Mouse (Mus musculus) midbrain, embryonic 15.5 days (tissue): ENCODE results near the gene Gga1. TPM values are rescaled to one million over a fixed set of nuclear protein-coding genes. Genes with fewer than 3 reads are reported as not detected.
"Not testable (repeated sequence)": the region's sequence is repeated elsewhere in the genome, so short reads cannot be mapped to it uniquely, and the experiment has no call there.

Experiments used
- ATAC-seq: fragments of 200-750 bp; cut with Nextera tagmentation; replicated peaks from 2 replicates; pipeline ENCODE4 v1.8.0; 2017; ENCODE audit warnings: moderate TSS enrichment
- H3K27ac ChIP-seq: fragments of 300-500 bp; sonication (generic); 2 replicates; pipeline ENCODE4 v1.5.1; 2015; ENCODE audit warnings: mild to moderate bottlenecking, inconsistent platforms
- H3K27me3 ChIP-seq: fragments of 300-500 bp; sonication (generic); replicated peaks from 2 replicates; pipeline ENCODE4 v1.6.1; 2015; ENCODE audit warnings: inconsistent platforms
- H3K36me3 ChIP-seq: fragments of 300-500 bp; sonication (generic); replicated peaks from 2 replicates; pipeline ENCODE4 v1.6.1; 2015; ENCODE audit warnings: inconsistent platforms
- H3K4me1 ChIP-seq: fragments of 300-500 bp; sonication (generic); 2 replicates; pipeline ENCODE4 v1.6.1; 2015; ENCODE audit warnings: inconsistent platforms
- H3K4me2 ChIP-seq: fragments of 300-500 bp; sonication (generic); 2 replicates; pipeline ENCODE4 v1.6.1; 2015; ENCODE audit warnings: inconsistent platforms, mild to moderate bottlenecking, moderate library complexity
- H3K4me3 ChIP-seq: fragments of 300-500 bp; sonication (generic); 2 replicates; pipeline ENCODE4 v1.5.1; 2015; ENCODE audit warnings: mild to moderate bottlenecking, inconsistent platforms
- H3K9ac ChIP-seq: fragments of 300-500 bp; sonication (generic); 2 replicates; pipeline ENCODE4 v1.6.1; 2015; ENCODE audit warnings: mild to moderate bottlenecking, inconsistent platforms
- H3K9me3 ChIP-seq: fragments of 300-500 bp; sonication (generic); 2 replicates; pipeline ENCODE4 v1.6.1; 2016; ENCODE audit warnings: inconsistent platforms
- WGBS: fragments of 180-500 bp; shearing (Covaris S2); methylation state at CpG from one replicate; pipeline ENCODE4 v1.1.7; 2015; ENCODE audit warnings: mixed read lengths; 5-methylcytosine and 5-hydroxymethylcytosine counted together
- polyA plus RNA-seq: library from polyadenylated mRNA; unstranded; fragments of >200 nt; fragmentation: Nextera tagmentation; extraction: Ambion mirVana; gene quantifications from 2 replicates; pipeline ENCODE4 v1.2.1, GENCODE M21; 2015

Gga1 gene
- polyA plus RNA-seq, 1 experiment from 2014 or later, result 50.8 TPM

GRCm38 (mm10) chr15:78868826-78869233 is 8.2 kb upstream of the Gga1 start:
- no peak overlapping the region for H3K4me2 ChIP-seq
- WGBS, result 41% methylated on average over 7 of the region's 7 CpGs

GRCm38 (mm10) chr15:78869775-78870174 is 7.2 kb upstream of the Gga1 start:
- Histone ChIP-seq H3K27ac (no peak overlapping the region), H3K9ac (no peak overlapping the region), H3K4me3 (no peak overlapping the region), H3K4me2 (no peak overlapping the region), H3K9me3 (no peaks in the 10 kb centered on the region), H3K27me3 (no peaks in the 10 kb centered on the region), H3K4me1 (no peaks in the 10 kb centered on the region; the same call in 1 of the 2 replicates), H3K36me3 (no peaks in the 10 kb centered on the region)
- no peak for ATAC-seq
- 25% methylated on average over 6 of the region's 6 CpGs for WGBS

More at GRCm38 (mm10) chr15:78868826-78869233, 8.2 kb upstream of the Gga1 start:
- no peak overlapping the region for H3K4me3 ChIP-seq
- peak overlapping the region; percentile 51 for H3K27ac ChIP-seq
- no peaks in the 10 kb centered on the region; the same call in 1 of the 2 replicates for H3K4me1 ChIP-seq
- peak; percentile 24; the same call in 1 of the 2 replicates for ATAC-seq
- no peaks in the 10 kb centered on the region for H3K36me3 ChIP-seq
- H3K9ac ChIP-seq, result no peak overlapping the region
- H3K9me3 ChIP-seq, result no peaks in the 10 kb centered on the region
- H3K27me3 ChIP-seq, result no peaks in the 10 kb centered on the region

GRCm38 (mm10) chr15:78872021-78872608 is 4.9 kb upstream of the Gga1 start:
- ATAC-seq, result no peak
- Histone ChIP-seq H3K27ac (no peak overlapping the region), H3K4me2 (no peak overlapping the region), H3K9ac (no peak overlapping the region), H3K4me3 (no peak overlapping the region), H3K27me3 (no peaks in the 10 kb centered on the region), H3K4me1 (peaks cover 15% of the 10 kb centered on the region), H3K9me3 (no peaks in the 10 kb centered on the region), H3K36me3 (no peaks in the 10 kb centered on the region)
- 45% methylated on average over 5 of the region's 5 CpGs for WGBS

GRCm38 (mm10) chr15:78873803-78874435 is 3.1 kb upstream of the Gga1 start:
- Histone ChIP-seq H3K27me3 (no peaks in the 10 kb centered on the region), H3K4me1 (peaks cover 22% of the 10 kb centered on the region), H3K9ac (no peak overlapping the region), H3K36me3 (no peaks in the 10 kb centered on the region), H3K9me3 (no peaks in the 10 kb centered on the region), H3K27ac (no peak overlapping the region), H3K4me3 (no peak overlapping the region), H3K4me2 (no peak overlapping the region)
- WGBS, result 48% methylated on average over 13 of the region's 13 CpGs
- ATAC-seq, result no peak

GRCm38 (mm10) chr15:78874989-78875388 is 2.0 kb upstream of the Gga1 start:
- Histone ChIP-seq H3K27ac (0 out of 2 replicates have a peak overlapping the region, but pooled peaks have one; percentile 99), H3K27me3 (no peaks in the 10 kb centered on the region), H3K4me3 (no peak overlapping the region), H3K36me3 (no peaks in the 10 kb centered on the region), H3K4me2 (no peak overlapping the region), H3K9me3 (no peaks in the 10 kb centered on the region), H3K9ac (0 out of 2 replicates have a peak overlapping the region, but pooled peaks have one; percentile 5), H3K4me1 (peaks cover 30% of the 10 kb centered on the region)
- ATAC-seq, result no peak
- WGBS, result 82% methylated on average over 8 of the region's 8 CpGs

GRCm38 (mm10) chr15:78875537-78875936 is 1.5 kb upstream of the Gga1 start:
- ATAC-seq, result no peak
- H3K9me3 ChIP-seq, result no peaks in the 10 kb centered on the region
- peak overlapping the region; percentile 83; the same call in 1 of the 2 replicates for H3K4me2 ChIP-seq
- H3K27me3 ChIP-seq, result no peaks in the 10 kb centered on the region
- no peaks in the 10 kb centered on the region for H3K36me3 ChIP-seq
- H3K27ac ChIP-seq, result peak overlapping the region; percentile 99
- 0 out of 2 replicates have a peak overlapping the region, but pooled peaks have one; percentile 5 for H3K9ac ChIP-seq
- peak overlapping the region; percentile 80; the same call in 1 of the 2 replicates for H3K4me3 ChIP-seq
- H3K4me1 ChIP-seq, result peaks cover 30% of the 10 kb centered on the region
- 82% methylated on average over 5 of the region's 5 CpGs for WGBS

- WGBS, result 4% methylated on average over 17 of the region's 17 CpGs
- H3K9me3 ChIP-seq, result no peaks in the 10 kb centered on the region
- H3K4me3 ChIP-seq, result peak overlapping the region; percentile 80
- peak overlapping the region; percentile 77 for H3K9ac ChIP-seq
- peak overlapping the region; percentile 99 for H3K27ac ChIP-seq
- peak overlapping the region; percentile 83 for H3K4me2 ChIP-seq
- H3K4me1 ChIP-seq, result peaks cover 30% of the 10 kb centered on the region
- H3K36me3 ChIP-seq, result peaks cover 4% of the 10 kb centered on the region; the same call in 1 of the 2 replicates
- peak; percentile 41 for ATAC-seq
- no peaks in the 10 kb centered on the region for H3K27me3 ChIP-seq
Observed at GRCm38 (mm10) chr15:78876258-78876696, 713 bp upstream of the Gga1 start.

- peaks cover 30% of the 10 kb centered on the region for H3K4me1 ChIP-seq
- peak overlapping the region; percentile 80 for H3K4me3 ChIP-seq
- no peaks in the 10 kb centered on the region for H3K9me3 ChIP-seq
- ATAC-seq, result peak; percentile 1
- H3K9ac ChIP-seq, result peak overlapping the region; percentile 77
- no peaks in the 10 kb centered on the region for H3K27me3 ChIP-seq
- H3K36me3 ChIP-seq, result peaks cover 7% of the 10 kb centered on the region
- under 1% methylated on average over 17 of the region's 17 CpGs for WGBS
- H3K27ac ChIP-seq, result peak overlapping the region; percentile 99
- H3K4me2 ChIP-seq, result peak overlapping the region; percentile 83
Observed at GRCm38 (mm10) chr15:78877810-78878390, 910 bp downstream of the Gga1 start.

GRCm38 (mm10) chr15:78878792-78879516 is 2.0 kb downstream of the Gga1 start:
- Histone ChIP-seq H3K4me1 (peaks cover 30% of the 10 kb centered on the region), H3K4me2 (peak overlapping the region; percentile 83; the same call in 1 of the 2 replicates), H3K36me3 (peaks cover 15% of the 10 kb centered on the region)
- ATAC-seq, H3K27ac ChIP-seq, H3K27me3 ChIP-seq, H3K9me3 ChIP-seq, H3K9ac ChIP-seq, H3K4me3 ChIP-seq: not testable (repeated sequence)
- 72% methylated on average over 7 of the region's 7 CpGs for WGBS

GRCm38 (mm10) chr15:78880432-78880831 is 3.4 kb downstream of the Gga1 start:
- ATAC-seq, result no peak
- Histone ChIP-seq H3K27me3 (no peaks in the 10 kb centered on the region), H3K36me3 (peaks cover 18% of the 10 kb centered on the region), H3K9me3 (no peaks in the 10 kb centered on the region), H3K4me1 (peaks cover 28% of the 10 kb centered on the region), H3K27ac (no peak overlapping the region), H3K9ac (no peak overlapping the region), H3K4me3 (no peak overlapping the region), H3K4me2 (no peak overlapping the region)
- 95% methylated on average over 8 of the region's 8 CpGs for WGBS

- no peaks in the 10 kb centered on the region for H3K27me3 ChIP-seq
- no peak overlapping the region for H3K4me2 ChIP-seq
- WGBS, result 81% methylated on average over 3 of the region's 3 CpGs
- no peak for ATAC-seq
- H3K4me3 ChIP-seq, result no peak overlapping the region
- peaks cover 15% of the 10 kb centered on the region for H3K4me1 ChIP-seq
- H3K9me3 ChIP-seq, result no peaks in the 10 kb centered on the region
- H3K36me3 ChIP-seq, result peaks cover 28% of the 10 kb centered on the region
- no peak overlapping the region for H3K9ac ChIP-seq
- H3K27ac ChIP-seq, result no peak overlapping the region
Observed at GRCm38 (mm10) chr15:78881828-78882227, 4.8 kb downstream of the Gga1 start.

- Histone ChIP-seq H3K4me3 (no peak overlapping the region), H3K27me3 (no peaks in the 10 kb centered on the region), H3K27ac (no peak overlapping the region), H3K9me3 (no peaks in the 10 kb centered on the region), H3K4me2 (no peak overlapping the region), H3K36me3 (peaks cover 24% of the 10 kb centered on the region), H3K9ac (no peak overlapping the region), H3K4me1 (no peaks in the 10 kb centered on the region)
- WGBS, result 22% methylated on average over 13 of the region's 13 CpGs
- no peak for ATAC-seq
Observed at GRCm38 (mm10) chr15:78889401-78889853, 12.4 kb downstream of the Gga1 start.
